Mouse (Mus musculus): ENCODE measurements around the gene Mc3r.

The Mc3r gene

GRCm38 (mm10) chr2:172256418-172256817, 8.1 kb downstream of the Mc3r start:
- DNase-seq (ENCODE audit: low read depth, low spot score): no peak

GRCm38 (mm10) chr2:172256956-172257355, 8.7 kb downstream of the Mc3r start:
- no peak for DNase-seq (ENCODE audit: low read depth, low spot score)

DNA sequence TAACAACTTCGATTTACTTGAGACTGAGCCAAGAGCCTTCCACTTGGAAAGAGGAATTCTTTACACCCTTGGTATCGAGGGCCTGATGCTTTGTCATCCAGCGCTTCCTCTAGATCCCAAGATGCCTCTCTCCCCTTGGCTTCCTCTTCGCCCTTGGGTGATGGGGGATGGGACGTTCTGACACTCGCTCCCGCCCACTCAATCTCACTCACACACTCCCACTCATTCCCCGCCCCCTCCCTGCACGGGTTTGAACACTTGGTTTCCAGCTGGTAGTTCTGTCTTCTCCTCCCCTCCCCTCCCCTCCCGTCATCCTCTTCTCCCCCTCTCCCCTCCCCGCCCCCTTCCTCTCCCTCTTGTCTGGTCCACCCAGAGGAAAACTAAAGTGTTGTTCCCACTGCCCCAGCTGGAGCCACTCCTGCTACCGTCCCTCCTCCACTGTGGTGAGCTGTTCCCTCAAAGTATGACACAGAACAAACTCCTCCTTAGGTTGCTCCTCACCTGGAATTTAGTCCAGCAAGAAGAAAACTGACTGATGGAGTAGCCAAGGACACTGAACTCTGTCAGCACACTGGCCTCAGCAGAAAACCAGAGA, 9.3 kb downstream of the Mc3r start:
- no peak for DNase-seq (ENCODE audit: low read depth, low spot score)

GRCm38 (mm10) chr2:172260064-172260463, 11.8 kb downstream of the Mc3r start:
- DNase-seq (ENCODE audit: low read depth, low spot score): no peak

DNA sequence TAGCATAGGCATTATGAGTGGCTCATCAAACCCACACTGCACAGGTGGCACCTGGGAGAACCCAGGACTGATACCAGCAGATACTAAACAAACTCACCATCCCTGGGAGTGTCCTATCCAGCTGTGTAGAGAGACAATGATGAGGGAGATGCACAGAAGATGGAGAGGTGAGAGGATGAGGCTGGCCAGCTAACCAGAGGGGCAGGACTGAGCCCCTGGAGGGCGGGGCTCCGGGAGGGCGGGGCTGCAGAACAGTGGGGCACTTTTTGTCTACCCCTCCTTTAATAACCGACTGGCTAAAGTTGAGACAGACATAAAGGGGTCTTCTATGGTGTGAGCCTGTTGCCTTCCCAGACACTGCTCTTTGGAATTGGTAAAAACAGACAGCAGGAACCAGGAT, 13.1 kb downstream of the Mc3r start:
- no peak for DNase-seq (ENCODE audit: low read depth, low spot score)

DNA sequence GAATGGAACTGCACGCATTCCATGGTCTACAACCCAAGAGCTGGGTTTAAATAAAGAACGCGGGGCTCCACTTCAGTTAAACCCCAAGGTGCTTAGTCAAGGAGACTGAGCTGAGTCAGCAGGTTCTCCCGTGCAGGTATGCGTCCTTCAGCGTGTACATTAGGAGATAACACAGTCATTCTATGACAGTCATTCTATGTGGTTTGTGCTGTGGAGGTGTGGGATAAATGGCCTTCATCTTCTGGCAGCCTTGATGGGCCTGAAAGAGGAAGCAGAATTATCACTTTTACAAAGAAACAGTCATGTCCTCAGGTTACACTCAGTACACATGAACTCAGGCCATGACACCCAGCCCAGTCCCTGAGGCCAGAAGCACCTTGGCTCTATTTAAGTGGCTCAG, 14.9 kb downstream of the Mc3r start:
- DNase-seq (ENCODE audit: low read depth, low spot score): no peak

- DNase-seq (ENCODE audit: low read depth, low spot score): no peak
Measured at GRCm38 (mm10) chr2:172269907-172270306, 21.6 kb downstream of the Mc3r start.

DNA sequence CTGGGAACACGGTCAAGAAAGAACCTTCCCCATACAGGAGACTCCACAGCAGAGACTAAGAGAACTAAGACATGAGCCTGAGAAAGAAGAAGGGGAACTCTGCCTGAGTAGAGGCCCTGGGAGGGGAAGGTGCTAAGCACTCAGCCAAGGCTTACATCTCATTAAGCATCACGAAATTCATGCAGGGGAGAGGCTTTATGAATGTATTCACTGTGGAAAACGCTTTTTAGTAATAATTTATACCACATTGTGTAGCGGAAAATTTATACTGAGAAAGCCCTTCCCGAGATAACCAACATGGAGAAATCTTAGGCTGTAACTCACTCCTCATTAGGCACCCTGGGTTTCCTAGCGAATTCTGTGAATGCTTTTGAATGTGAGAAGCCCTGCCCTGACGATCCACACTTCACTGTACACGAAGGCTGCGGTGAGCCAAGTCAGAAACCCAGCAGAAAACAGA, 22.2 kb downstream of the Mc3r start:
- no peak for DNase-seq (ENCODE audit: low read depth, low spot score)

- DNase-seq (ENCODE audit: low read depth, low spot score): no peak
Measured at GRCm38 (mm10) chr2:172270974-172271697, 22.8 kb downstream of the Mc3r start.

DNA sequence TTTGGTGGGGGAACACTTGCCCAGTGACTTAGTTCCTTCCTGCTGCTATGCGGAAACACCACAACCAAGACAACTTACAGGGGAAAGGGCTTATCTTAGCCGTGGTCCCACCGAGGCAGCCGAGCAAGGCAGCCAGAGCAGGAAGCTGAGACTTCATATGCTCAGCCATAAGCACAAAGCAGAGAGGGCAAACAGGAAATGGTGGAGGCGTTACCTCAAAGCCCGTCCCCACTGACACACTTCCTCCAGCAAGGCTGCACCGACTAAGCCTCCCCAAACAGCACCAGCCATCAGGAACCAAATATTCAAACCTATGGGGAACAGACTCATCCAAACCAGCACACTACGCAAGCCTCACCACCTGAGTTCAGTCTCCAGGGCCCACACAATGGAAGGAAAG, 26.4 kb downstream of the Mc3r start:
- no peak for DNase-seq (ENCODE audit: low read depth, low spot score)

DNA sequence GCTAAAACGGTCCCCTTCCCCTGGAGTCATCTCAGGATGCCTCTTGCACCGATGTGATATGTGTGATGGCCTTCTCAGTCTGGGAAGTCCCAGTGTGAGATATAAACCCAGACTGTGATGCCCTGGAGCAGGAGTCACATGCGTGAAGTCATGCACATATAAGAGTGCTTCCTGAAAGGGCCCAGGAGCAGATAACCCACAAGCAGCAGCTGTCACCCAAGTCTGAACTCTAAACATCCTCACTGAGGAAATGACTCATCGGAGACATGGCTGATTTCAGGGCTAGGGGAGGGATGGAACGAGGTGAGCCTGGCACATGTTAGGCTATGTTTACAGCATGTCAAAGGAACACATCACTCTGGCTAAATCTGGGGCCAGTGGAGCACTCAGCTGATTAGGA, 27.9 kb downstream of the Mc3r start:
- DNase-seq (ENCODE audit: low read depth, low spot score): no peak

DNA sequence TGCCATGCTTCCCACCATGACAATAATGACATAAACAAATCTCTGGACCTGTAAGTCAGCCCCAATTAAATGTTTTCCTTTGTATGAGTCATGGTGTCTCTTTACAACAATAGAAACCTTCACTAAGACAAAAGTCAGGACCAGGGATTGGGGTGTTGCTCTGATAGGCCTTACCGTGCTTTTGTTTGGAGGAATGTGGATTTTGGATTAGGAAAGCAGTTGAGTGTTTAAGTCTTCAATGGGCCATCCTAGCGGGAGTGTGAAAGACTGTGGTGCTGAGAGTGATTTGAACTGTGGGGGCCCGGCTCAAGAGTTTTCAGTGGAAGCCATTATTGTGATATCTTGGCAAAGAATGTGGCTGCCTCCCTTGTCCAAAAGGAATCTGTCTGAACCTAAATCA, 30.7 kb downstream of the Mc3r start:
- DNase-seq (ENCODE audit: low read depth, low spot score): no peak

- DNase-seq (ENCODE audit: low read depth, low spot score): no peak
Measured at GRCm38 (mm10) chr2:172282071-172282710, 33.9 kb downstream of the Mc3r start.

GRCm38 (mm10) chr2:172287715-172288114, 39.4 kb downstream of the Mc3r start:
- no peak for DNase-seq (ENCODE audit: low read depth, low spot score)

DNA sequence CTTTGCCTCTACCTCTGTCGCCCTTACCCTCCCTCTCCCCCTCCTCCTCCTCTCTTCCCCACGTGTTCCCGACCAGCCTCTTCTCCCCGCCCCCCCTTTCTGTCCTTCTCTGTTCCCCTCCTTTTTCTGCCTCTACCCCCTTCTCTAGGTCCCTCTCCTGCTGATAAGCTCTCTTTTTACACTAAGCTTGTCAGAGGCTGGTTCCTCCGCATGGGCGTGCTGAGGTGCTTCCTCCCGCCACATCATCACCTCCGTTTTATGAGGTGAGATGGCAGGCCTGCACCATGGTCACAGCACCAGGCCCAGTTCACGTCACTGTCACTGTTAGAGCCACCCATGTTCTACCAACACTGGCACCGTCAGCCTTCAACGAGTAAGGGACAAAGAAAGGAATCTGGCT, 40.7 kb downstream of the Mc3r start:
- DNase-seq (ENCODE audit: low read depth, low spot score): no peak

DNA sequence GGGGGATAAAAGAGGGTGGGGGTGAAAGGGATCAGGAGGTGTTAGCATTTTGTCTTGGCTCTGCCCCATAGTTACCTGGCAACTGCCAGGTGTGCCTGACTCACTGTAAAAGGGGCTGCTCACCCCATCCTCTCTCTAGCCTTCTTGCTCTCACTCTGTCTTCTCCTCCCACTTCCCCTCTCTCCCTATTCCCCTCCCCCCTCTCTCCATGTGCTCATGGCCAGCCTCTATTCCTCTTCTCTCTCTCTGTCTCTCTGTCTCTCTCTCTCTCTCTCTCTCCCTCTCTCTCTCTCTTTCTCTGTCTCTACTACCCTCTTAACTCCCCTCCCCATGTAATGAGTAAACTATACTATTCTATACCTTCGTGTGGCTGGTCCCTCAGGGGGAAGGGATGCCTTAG, 41.3 kb downstream of the Mc3r start:
- DNase-seq (ENCODE audit: low read depth, low spot score): no peak

GRCm38 (mm10) chr2:172290474-172290873, 42.2 kb downstream of the Mc3r start:
- DNase-seq (ENCODE audit: low read depth, low spot score): no peak

- DNase-seq (ENCODE audit: low read depth, low spot score): no peak
Measured at GRCm38 (mm10) chr2:172291025-172291424, 42.7 kb downstream of the Mc3r start.

DNA sequence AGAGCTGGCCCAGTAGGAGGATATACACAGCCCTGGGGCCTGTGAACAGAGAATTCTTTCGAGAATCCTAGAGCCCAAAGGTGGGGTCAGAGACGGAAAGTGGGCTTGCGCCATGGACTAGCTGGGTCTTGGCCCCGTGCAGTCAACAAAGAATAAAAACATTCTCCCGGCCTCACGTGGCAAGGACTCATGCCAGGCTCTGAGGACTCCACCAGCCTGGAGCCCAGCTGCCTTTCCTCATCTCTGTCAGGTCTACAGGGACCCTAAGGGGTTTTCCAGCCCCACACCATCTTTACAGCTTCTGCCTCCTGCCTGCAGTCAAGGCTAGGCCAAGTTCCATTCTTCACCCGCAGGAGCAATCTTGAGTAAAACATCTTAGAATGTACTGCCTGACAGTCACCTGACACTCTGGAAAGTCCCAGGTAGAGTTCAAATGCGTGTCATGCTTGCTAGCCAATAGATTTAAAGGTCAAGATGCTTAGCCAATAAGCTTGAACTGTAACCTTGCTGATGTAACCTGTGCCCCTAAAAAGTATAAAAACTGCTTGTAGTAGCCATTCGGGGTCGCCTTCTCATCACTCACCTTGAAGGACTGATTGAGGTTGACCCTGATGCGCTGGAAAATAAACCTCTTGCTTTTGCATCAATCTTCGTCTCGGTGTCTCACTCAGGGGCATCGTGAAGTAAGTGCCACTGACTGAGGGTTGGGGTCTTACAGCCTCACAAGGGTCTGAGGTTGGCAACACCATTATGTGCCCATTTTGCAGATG, 43.6 kb downstream of the Mc3r start:
- no peak for DNase-seq (ENCODE audit: low read depth, low spot score)

GRCm38 (mm10) chr2:172292525-172293405, 44.5 kb downstream of the Mc3r start:
- no peak for DNase-seq (ENCODE audit: low read depth, low spot score)

GRCm38 (mm10) chr2:172298083-172298482, 49.8 kb downstream of the Mc3r start:
- DNase-seq (ENCODE audit: low read depth, low spot score): no peak
